In genomic region chr6:92542402-92543101, GRCm38 (mm10) we compare ENCODE assay signal across 10 mouse cellular contexts.
A peak's percentile ranks its signal among the peaks of the same experiment; 100 is the strongest.
DNase-seq lines count a peak whose midpoint lies in the region; ATAC-seq lines count a peak whose summit lies in the region.
"Had no signal": no experiment of that assay in that cellular context is flagged by ENCODE, and none has a peak within 500 bp of the region (broad histone marks: within the 10 kb centered on the region; RNA-seq: fewer than 3 reads in every experiment).

No protein-coding gene starts in this region.

- no peak for DNase-seq in kidney, postnatal 25 days
- peak; percentile 78 for DNase-seq in NIH3T3 (ENCODE audit: low read depth)
- DNase-seq in adrenal gland, postnatal 14 days, result peak; percentile 55
- no peak for DNase-seq in left cerebral cortex, adult 18-20 months (ENCODE audit: low spot score in 2 of 2)
- DNase-seq in gastrocnemius, postnatal 36 days, result no peak
- DNase-seq: liver, embryonic 13.5 days; right cerebral cortex, postnatal 14 days had no signal

- H3K36me3 ChIP-seq in kidney, embryonic 15.5 days, result no peaks in the 10 kb centered on the region
- H3K36me3 ChIP-seq in intestine, embryonic 15.5 days, result no peaks in the 10 kb centered on the region
- H3K36me3 ChIP-seq: liver, embryonic 13.5 days; midbrain, embryonic 13.5 days had no signal

- 32% methylated on average over 5 of the region's 5 CpGs for WGBS in kidney, embryonic 15.5 days
- WGBS in intestine, embryonic 15.5 days, result 45% methylated on average over 5 of the region's 5 CpGs

- intact Hi-C loops in gastrocnemius, postnatal 36 days (cut with DNase I), result no loop called here

- peak; percentile 43; the same call in 1 of the 2 replicates for ATAC-seq in kidney, embryonic 15.5 days (replicated peaks; ENCODE audit: low FRiP score)
- ATAC-seq in intestine, embryonic 15.5 days, result peak; percentile 66; the same call in 1 of the 2 replicates
- ATAC-seq: midbrain, embryonic 13.5 days had no signal

- H3K27me3 ChIP-seq in kidney, embryonic 15.5 days, result no peaks in the 10 kb centered on the region
- H3K27me3 ChIP-seq in intestine, embryonic 15.5 days (replicated peaks), result no peaks in the 10 kb centered on the region
- H3K27me3 ChIP-seq: liver, embryonic 13.5 days; midbrain, embryonic 13.5 days had no signal

- H3K9ac ChIP-seq in kidney, embryonic 15.5 days, result no peak overlapping the region
- no peak overlapping the region for H3K9ac ChIP-seq in intestine, embryonic 15.5 days
- H3K9ac ChIP-seq: liver, embryonic 13.5 days; midbrain, embryonic 13.5 days had no signal

- H3K4me3 ChIP-seq in kidney, embryonic 15.5 days (replicated peaks), result no peak overlapping the region
- no peak overlapping the region for H3K4me3 ChIP-seq in intestine, embryonic 15.5 days (replicated peaks)
- H3K4me3 ChIP-seq: liver, embryonic 13.5 days; midbrain, embryonic 13.5 days had no signal

- H3K27ac ChIP-seq in kidney, embryonic 15.5 days, result peak overlapping the region; percentile 49; the same call in 1 of the 2 replicates
- H3K27ac ChIP-seq in intestine, embryonic 15.5 days, result no peak overlapping the region
- H3K27ac ChIP-seq: liver, embryonic 13.5 days; midbrain, embryonic 13.5 days had no signal

- peaks cover 8% of the 10 kb centered on the region for H3K4me1 ChIP-seq in kidney, embryonic 15.5 days
- 0 out of 2 replicates have a peak, but pooled peaks cover 2% of the 10 kb centered on the region for H3K4me1 ChIP-seq in intestine, embryonic 15.5 days (replicated peaks)
- H3K4me1 ChIP-seq: liver, embryonic 13.5 days had no signal

- H3K4me2 ChIP-seq in kidney, embryonic 15.5 days, result no peak overlapping the region
- no peak overlapping the region for H3K4me2 ChIP-seq in intestine, embryonic 15.5 days (replicated peaks)
- H3K4me2 ChIP-seq: liver, embryonic 13.5 days; midbrain, embryonic 13.5 days had no signal

- no peaks in the 10 kb centered on the region for H3K9me3 ChIP-seq in kidney, embryonic 15.5 days (replicated peaks)
- H3K9me3 ChIP-seq in intestine, embryonic 15.5 days, result no peaks in the 10 kb centered on the region
- H3K9me3 ChIP-seq: liver, embryonic 13.5 days; midbrain, embryonic 13.5 days had no signal

Comparison
In these comparisons a context has a peak if more than half of its experiments do, and no peak if none do; other contexts are left out.
1. DNase-seq: peak in NIH3T3 (single experiment) and adrenal gland, postnatal 14 days (single experiment); none in kidney, postnatal 25 days (0 of 2), left cerebral cortex, adult 18-20 months (0 of 2) and gastrocnemius, postnatal 36 days (0 of 2).